Mouse (Mus musculus): ENCODE measurements around the gene 1810049J17Rik. TPM values are rescaled to one million over a fixed set of nuclear protein-coding genes. Genes with fewer than 3 reads are reported as not detected.
A peak's percentile ranks its signal among the peaks of the same experiment; 100 is the strongest.

The 1810049J17Rik gene
- total RNA-seq, 2 experiments from 2014 or later = not detected

GRCm38 (mm10) chr15:12351470-12351869, 29.8 kb upstream of the 1810049J17Rik start:
- ATAC-seq (replicated peaks; ENCODE audit: low FRiP score, poor library complexity, severe bottlenecking) = no peak

- no peak for ATAC-seq (replicated peaks; ENCODE audit: low FRiP score, poor library complexity, severe bottlenecking)
These were observed 28.1 kb upstream of the 1810049J17Rik start for GRCm38 (mm10) chr15:12349840-12350239.

DNA sequence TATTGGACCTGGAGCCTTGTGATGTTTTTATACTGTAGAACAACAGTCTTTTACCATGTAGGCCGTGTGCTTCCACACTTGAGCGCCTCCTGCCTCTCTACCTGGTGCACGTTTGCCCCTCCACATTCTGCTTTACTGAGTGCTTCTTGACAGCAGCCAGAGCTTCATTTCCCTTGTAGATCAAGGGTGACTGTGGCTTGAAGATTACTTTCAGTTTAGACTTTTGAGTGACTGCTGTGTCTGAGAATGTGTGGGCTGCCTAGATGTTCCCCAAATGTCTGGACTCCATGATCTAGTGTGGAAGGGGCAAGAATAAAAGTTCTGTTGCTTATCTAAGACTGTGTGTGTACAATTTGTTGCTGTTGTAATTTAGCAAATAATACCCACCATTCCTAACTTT, 27.3 kb upstream of the 1810049J17Rik start:
- ATAC-seq (replicated peaks; ENCODE audit: low FRiP score, poor library complexity, severe bottlenecking) = no peak

DNA sequence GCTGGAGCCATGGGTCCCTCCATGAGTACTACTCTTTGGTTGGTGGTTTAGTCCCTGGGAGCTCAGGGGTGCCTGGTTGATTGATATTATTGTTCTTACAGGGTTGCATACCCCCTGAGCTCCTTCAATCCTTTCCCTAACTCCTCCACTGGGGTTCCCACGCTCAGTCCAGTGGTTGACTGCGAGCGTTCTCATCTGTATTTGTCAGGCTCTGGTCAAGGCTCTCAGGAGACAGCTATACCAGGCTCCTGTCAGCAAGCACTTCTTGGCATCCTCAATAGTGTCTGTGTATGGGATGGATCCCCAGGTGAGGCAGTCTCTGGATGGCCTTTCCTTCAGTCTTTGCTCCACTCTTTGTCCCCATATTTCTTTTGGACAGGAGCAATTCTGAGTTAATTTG, 25.2 kb upstream of the 1810049J17Rik start:
- ATAC-seq (replicated peaks; ENCODE audit: low FRiP score, poor library complexity, severe bottlenecking) = no peak

GRCm38 (mm10) chr15:12341401-12341758, 19.7 kb upstream of the 1810049J17Rik start:
- peak; percentile 45 for ATAC-seq (replicated peaks; ENCODE audit: low FRiP score, poor library complexity, severe bottlenecking)

- peak; percentile 61 for ATAC-seq (replicated peaks; ENCODE audit: low FRiP score, poor library complexity, severe bottlenecking)
These were observed 19.1 kb upstream of the 1810049J17Rik start for GRCm38 (mm10) chr15:12340536-12341400.

- no peak for ATAC-seq (replicated peaks; ENCODE audit: low FRiP score, poor library complexity, severe bottlenecking)
These were observed 16.1 kb upstream of the 1810049J17Rik start for GRCm38 (mm10) chr15:12337779-12338137.

DNA sequence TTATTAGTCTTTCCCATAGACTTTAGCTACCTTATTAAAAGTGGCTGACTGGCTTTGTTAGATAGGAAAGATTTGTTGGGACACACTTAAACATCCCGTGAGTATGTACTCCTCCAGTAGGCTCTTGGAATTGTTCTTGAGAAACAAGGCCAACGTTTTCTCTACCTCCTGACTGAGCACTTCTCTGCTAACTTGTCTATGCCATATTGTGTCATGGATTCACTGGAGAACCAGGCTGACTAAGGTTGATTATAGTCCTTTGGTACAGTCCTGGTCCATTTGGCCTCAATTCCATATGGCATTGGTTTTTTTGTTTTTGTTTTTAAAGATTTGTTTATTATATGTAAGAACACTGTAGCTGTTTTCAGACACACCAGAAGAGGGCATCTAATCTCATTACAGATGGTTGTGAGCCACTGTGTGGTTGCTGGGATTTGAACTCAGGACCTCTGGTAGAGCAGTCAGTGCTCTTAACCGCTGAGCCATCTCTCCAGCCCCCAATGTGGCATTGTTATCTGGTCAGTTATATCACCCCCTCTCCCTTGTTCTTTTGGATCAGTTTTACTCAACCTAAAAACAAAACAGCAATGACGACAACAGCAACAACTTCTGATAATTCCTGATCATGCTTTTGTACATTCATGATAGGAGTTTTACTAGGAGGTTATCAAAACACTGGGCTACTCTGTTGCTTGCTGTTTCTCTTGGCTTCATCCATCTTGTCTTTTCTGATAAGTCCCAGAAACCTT, 15.5 kb upstream of the 1810049J17Rik start:
- ATAC-seq (replicated peaks; ENCODE audit: low FRiP score, poor library complexity, severe bottlenecking) = no peak

DNA sequence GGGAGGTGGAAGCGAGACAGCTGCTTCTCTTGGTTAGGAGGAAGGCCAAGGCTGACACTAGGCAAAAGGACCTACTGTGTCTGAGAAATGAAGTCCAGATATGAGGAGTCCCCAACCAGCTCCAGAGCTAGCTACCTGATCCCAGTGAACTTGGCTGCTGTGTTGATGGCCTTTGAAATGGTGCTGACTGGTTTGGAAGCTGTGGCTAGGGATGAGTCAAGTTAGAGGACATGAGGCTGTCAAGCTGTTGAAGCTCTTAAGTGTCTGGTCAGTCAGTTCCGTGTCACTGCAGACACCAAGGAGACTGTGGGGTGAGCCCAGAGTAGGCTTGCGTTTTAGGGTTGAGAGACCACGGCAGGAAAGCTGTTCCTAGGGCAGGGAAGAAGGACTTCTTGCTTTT, 12.7 kb upstream of the 1810049J17Rik start:
- ATAC-seq (replicated peaks; ENCODE audit: low FRiP score, poor library complexity, severe bottlenecking) = no peak

DNA sequence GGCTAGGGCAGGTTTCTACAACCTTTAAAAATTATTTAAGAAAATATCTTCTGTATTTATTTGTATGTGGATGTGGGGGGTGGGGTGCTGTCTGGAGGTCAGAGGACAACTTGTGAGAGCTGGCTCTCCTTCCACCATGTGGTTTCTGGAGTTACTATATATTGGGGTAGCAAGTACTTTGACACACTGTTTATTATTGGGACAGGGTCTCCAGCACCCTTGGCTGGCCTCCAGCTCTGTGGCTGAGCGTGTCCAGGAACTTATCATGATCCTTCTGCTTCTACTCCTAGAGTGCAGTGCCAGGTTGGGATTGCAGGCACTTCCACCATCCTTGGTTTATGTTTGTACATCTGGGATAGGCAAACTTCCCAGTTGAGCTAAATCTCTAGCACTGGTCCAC, 9.6 kb upstream of the 1810049J17Rik start:
- ATAC-seq (replicated peaks; ENCODE audit: low FRiP score, poor library complexity, severe bottlenecking) = no peak

DNA sequence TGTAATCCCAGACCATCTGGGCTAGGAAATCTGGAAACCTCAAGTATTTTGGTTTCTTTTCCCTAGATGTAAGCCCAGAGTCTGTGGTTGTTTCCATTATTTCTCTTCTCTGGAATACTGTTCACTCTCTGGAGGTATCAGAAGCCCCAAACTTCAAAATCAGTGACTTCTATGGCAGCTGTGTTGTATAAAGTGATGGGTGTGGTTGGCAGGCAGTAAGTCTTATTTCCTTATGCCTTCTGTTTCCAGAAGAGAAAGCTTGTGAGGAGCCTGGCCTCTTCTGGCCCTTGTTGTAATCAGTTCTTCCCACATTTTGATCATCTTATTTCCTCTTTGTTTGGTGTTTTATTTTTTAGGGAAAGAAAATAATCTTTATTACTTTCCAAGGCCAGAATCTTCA, 9.2 kb upstream of the 1810049J17Rik start:
- ATAC-seq (replicated peaks; ENCODE audit: low FRiP score, poor library complexity, severe bottlenecking) = no peak

GRCm38 (mm10) chr15:12330389-12330788, 8.7 kb upstream of the 1810049J17Rik start:
- no peak for ATAC-seq (replicated peaks; ENCODE audit: low FRiP score, poor library complexity, severe bottlenecking)

DNA sequence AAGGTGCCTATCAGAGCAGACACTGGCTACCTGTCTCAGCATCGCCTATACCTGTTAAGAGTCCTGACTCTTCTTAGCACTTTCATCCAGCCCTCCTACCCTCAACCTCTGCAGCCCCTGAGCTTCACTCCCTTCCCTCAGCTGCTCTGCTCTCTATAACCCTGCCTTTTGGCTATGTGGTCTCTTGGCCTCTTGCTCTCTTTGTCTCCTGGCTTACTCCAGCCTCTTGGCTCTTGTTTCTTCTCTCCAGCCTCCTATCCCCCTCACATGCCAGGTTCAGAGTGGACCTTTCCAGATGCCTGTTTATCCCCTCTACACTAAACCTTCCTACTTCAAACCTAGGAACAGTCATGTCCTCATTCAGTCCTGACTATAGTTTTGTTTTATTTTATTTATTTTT, 2.6 kb upstream of the 1810049J17Rik start:
- ATAC-seq (replicated peaks; ENCODE audit: low FRiP score, poor library complexity, severe bottlenecking) = no peak

- no peak for ATAC-seq (replicated peaks; ENCODE audit: low FRiP score, poor library complexity, severe bottlenecking)
These were observed 1.1 kb upstream of the 1810049J17Rik start for GRCm38 (mm10) chr15:12322676-12323402.

GRCm38 (mm10) chr15:12321091-12321787, 460 bp downstream of the 1810049J17Rik start, which contains the start of gene Golph3:
Gene Golph3, plus strand, starts transcription at chr15:12321450.
- ATAC-seq (replicated peaks; ENCODE audit: low FRiP score, poor library complexity, severe bottlenecking) = peak; percentile 91

- ATAC-seq (replicated peaks; ENCODE audit: low FRiP score, poor library complexity, severe bottlenecking) = peak; percentile 44
These were observed 1.1 kb downstream of the 1810049J17Rik start for GRCm38 (mm10) chr15:12320441-12321090.

- ATAC-seq (replicated peaks; ENCODE audit: low FRiP score, poor library complexity, severe bottlenecking) = no peak
These were observed 1.8 kb downstream of the 1810049J17Rik start for GRCm38 (mm10) chr15:12319889-12320288.

DNA sequence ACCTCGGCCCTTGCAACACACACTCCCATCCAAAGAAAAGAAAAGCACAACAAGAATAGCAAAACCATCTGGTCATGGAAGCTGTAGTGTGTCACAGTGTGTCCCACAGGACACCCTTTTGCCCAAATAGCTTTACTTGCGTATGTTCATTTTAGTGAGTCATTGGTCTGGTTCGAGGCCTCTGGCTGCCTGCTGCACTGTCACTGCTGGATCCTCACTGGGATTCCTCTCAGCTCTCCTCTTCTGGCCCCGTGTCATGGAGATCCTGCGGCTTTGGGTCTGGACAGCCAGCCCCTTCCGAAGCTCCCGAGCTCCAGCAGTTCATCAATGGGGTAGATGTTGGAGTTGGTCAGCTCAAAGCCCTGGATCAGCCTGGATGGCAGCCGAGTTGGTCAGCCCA, 3.2 kb downstream of the 1810049J17Rik start:
- ATAC-seq (replicated peaks; ENCODE audit: low FRiP score, poor library complexity, severe bottlenecking) = no peak

- ATAC-seq (replicated peaks; ENCODE audit: low FRiP score, poor library complexity, severe bottlenecking) = no peak
These were observed 4.4 kb downstream of the 1810049J17Rik start for GRCm38 (mm10) chr15:12317290-12317689.
